Mouse (Mus musculus): ENCODE results near the gene Snrnp25.

GRCm38 (mm10) chr11:32156854-32157630 lies 48.2 kb upstream of the Snrnp25 start:
- no peak for TF ChIP-seq CTCF (IDR thresholded peaks at IDR 0.05; ENCODE audit: low read depth, low read length)
- no peak for TF ChIP-seq EP300 (IDR thresholded peaks at IDR 0.05; ENCODE audit: insufficient read depth, low read depth, low read length)
- TF ChIP-seq POLR2A (IDR thresholded peaks at IDR 0.05; ENCODE audit: insufficient read depth, low read length), result no peak

All from ES-Bruce4 (cell line).